Mouse (Mus musculus) MEL (cell line): ENCODE measurements at regions not wholly inside any gene's neighbourhood (a gene's known extent, or its start where the extent isn't known, plus 50 kb on each side); places are given as distances from the start of the nearest gene placed in this dataset.

Experiments used
- DNase-seq: peaks from one replicate; pipeline ENCODE4 v3.0.0; 2011; ENCODE audit warnings: low read depth, low spot score
- H3K27ac ChIP-seq: 2 replicates; pipeline ENCODE4 v1.5.1; 2012; ENCODE audit warnings: low read depth, mild to moderate bottlenecking, control low read depth, low read length, moderate library complexity; ENCODE audit not compliant: control insufficient read depth
- H3K27me3 ChIP-seq, 2 experiments: fragments of 150-350 bp in 1 of 2; sonication (generic) in 1 of 2; 2 replicates each; pipeline ENCODE4 v1.6.1; 2012; ENCODE audit warnings: low read length in 2 of 2, mild to moderate bottlenecking in 2 of 2, improper control_type of control experiment in 1 of 2, moderate library complexity in 1 of 2; ENCODE audit not compliant: insufficient read depth in 2 of 2, control insufficient read depth in 1 of 2
- H3K36me3 ChIP-seq, 2 experiments: 2 replicates each; pipeline ENCODE4 v1.6.1; 2012 to 2014; ENCODE audit warnings: low read length in 2 of 2, improper control_type of control experiment in 1 of 2, inconsistent platforms in 1 of 2, mild to moderate bottlenecking in 1 of 2; ENCODE audit not compliant: insufficient read depth in 2 of 2, control insufficient read depth in 1 of 2
- H3K4me1 ChIP-seq, 2 experiments: fragments of 150-350 bp in 1 of 2; sonication (generic) in 1 of 2; 2 replicates each; pipeline ENCODE4 v1.6.1; 2012; ENCODE audit warnings: low read length in 2 of 2, improper control_type of control experiment in 1 of 2, mild to moderate bottlenecking in 1 of 2; ENCODE audit not compliant: insufficient read depth in 2 of 2, control insufficient read depth in 1 of 2
- H3K4me3 ChIP-seq, 2 experiments: fragments of 150-350 bp in 1 of 2; sonication (generic) in 1 of 2; 2 replicates each; pipeline ENCODE4 v1.5.1; 2012; ENCODE audit warnings: low read depth in 2 of 2, low read length in 2 of 2, mild to moderate bottlenecking in 2 of 2, moderate library complexity in 2 of 2, control low read depth in 1 of 2, improper control_type of control experiment in 1 of 2; ENCODE audit not compliant: control insufficient read depth in 1 of 2, insufficient read depth in 1 of 2
- H3K79me2 ChIP-seq: 2 replicates; pipeline ENCODE4 v1.6.1; 2012; ENCODE audit warnings: mild to moderate bottlenecking, low read length, moderate library complexity; ENCODE audit not compliant: control insufficient read depth, poor library complexity, insufficient read depth
- H3K9ac ChIP-seq: 2 replicates; pipeline ENCODE4 v1.6.1; 2012; ENCODE audit warnings: low read depth, mild to moderate bottlenecking, control low read depth, low read length, moderate library complexity; ENCODE audit not compliant: control insufficient read depth, poor library complexity, severe bottlenecking
- H3K9me3 ChIP-seq: fragments of 150-350 bp; sonication (generic); replicated peaks from 2 replicates; pipeline ENCODE4 v1.6.1; 2012; ENCODE audit warnings: mild to moderate bottlenecking, low read length, improper control_type of control experiment, moderate library complexity; ENCODE audit not compliant: insufficient read depth
- CHD2 ChIP-seq: IDR thresholded peaks from 2 replicates; pipeline ENCODE4 v1.6.1; 2011; ENCODE audit warnings: low read length, improper control_type of control experiment
- CTCF ChIP-seq, 3 experiments: IDR thresholded peaks in 2 of 3; conservative IDR thresholded peaks in 1 of 3; 2 replicates each; pipeline ENCODE4 v1.5.1; 2011 to 2012; ENCODE audit warnings: low read length in 3 of 3, low read depth in 2 of 3, mild to moderate bottlenecking in 2 of 3, improper control_type of control experiment in 1 of 3, inconsistent platforms in 1 of 3, mixed read lengths in 1 of 3, moderate library complexity in 1 of 3; ENCODE audit not compliant: control insufficient read depth in 1 of 3, insufficient read depth in 1 of 3, poor library complexity in 1 of 3, severe bottlenecking in 1 of 3
- E2F4 ChIP-seq: IDR thresholded peaks from 2 replicates; pipeline ENCODE4 v1.6.1; 2011; ENCODE audit warnings: low read depth, low read length, improper control_type of control experiment, borderline replicate concordance
- EP300 ChIP-seq, 2 experiments: IDR thresholded peaks; 2 replicates each; pipeline ENCODE4 v1.6.1; 2011; ENCODE audit warnings: improper control_type of control experiment in 2 of 2, low read length in 2 of 2, low read depth in 1 of 2, mild to moderate bottlenecking in 1 of 2
- ETS1 ChIP-seq: IDR thresholded peaks from 2 replicates; pipeline ENCODE4 v1.6.1; 2012; ENCODE audit warnings: low read depth, mild to moderate bottlenecking, inconsistent platforms, low read length, improper control_type of control experiment, moderate library complexity
- GABPA ChIP-seq: IDR thresholded peaks from 2 replicates; pipeline ENCODE4 v1.6.1; 2012; ENCODE audit warnings: low read depth, mild to moderate bottlenecking, inconsistent platforms, low read length, improper control_type of control experiment, moderate library complexity
- GATA1 ChIP-seq: IDR thresholded peaks from 2 replicates; pipeline ENCODE4 v1.6.1; 2011; ENCODE audit warnings: low read depth, low read length, improper control_type of control experiment
- HCFC1 ChIP-seq: IDR thresholded peaks from 2 replicates; pipeline ENCODE4 v1.6.1; 2012; ENCODE audit warnings: low read depth, mild to moderate bottlenecking, inconsistent platforms, low read length, improper control_type of control experiment, moderate library complexity
- JUND ChIP-seq: IDR thresholded peaks from 2 replicates; pipeline ENCODE4 v1.6.1; 2011; ENCODE audit warnings: low read depth, mild to moderate bottlenecking, improper control_type of control experiment, low read length
- KAT2A ChIP-seq: conservative IDR thresholded peaks from 2 replicates; pipeline ENCODE4 v1.6.1; 2012; ENCODE audit warnings: low read depth, low read length, improper control_type of control experiment, inconsistent platforms
- MAFK ChIP-seq: IDR thresholded peaks from 2 replicates; pipeline ENCODE4 v1.6.1; 2011; ENCODE audit warnings: low read depth, mild to moderate bottlenecking, low read length, improper control_type of control experiment, borderline replicate concordance
- MAX ChIP-seq: IDR thresholded peaks from 2 replicates; pipeline ENCODE4 v1.6.1; 2011; ENCODE audit warnings: low read length, improper control_type of control experiment
- MAZ ChIP-seq: IDR thresholded peaks from 2 replicates; pipeline ENCODE4 v1.6.1; 2012; ENCODE audit warnings: low read depth, mild to moderate bottlenecking, inconsistent platforms, low read length, improper control_type of control experiment
- MEF2A ChIP-seq: IDR thresholded peaks from 2 replicates; pipeline ENCODE4 v1.6.1; 2014; ENCODE audit warnings: low read depth, mild to moderate bottlenecking, inconsistent platforms, low read length, improper control_type of control experiment; ENCODE audit not compliant: poor library complexity, insufficient replicate concordance, severe bottlenecking; ENCODE audit errors: extremely low read depth
- MXI1 ChIP-seq: IDR thresholded peaks from 2 replicates; pipeline ENCODE4 v1.6.1; 2011; ENCODE audit warnings: mild to moderate bottlenecking, low read depth, low read length, improper control_type of control experiment
- MYC ChIP-seq: IDR thresholded peaks from 2 replicates; pipeline ENCODE4 v1.6.1; 2011; ENCODE audit warnings: low read depth, mild to moderate bottlenecking, low read length, improper control_type of control experiment, moderate library complexity
- NRF1 ChIP-seq: IDR thresholded peaks from 2 replicates; pipeline ENCODE4 v1.6.1; 2014; ENCODE audit warnings: low read depth, mild to moderate bottlenecking, inconsistent platforms, low read length, improper control_type of control experiment, moderate library complexity; ENCODE audit not compliant: poor library complexity, insufficient read depth, severe bottlenecking
- POLR2AphosphoS2 ChIP-seq: IDR thresholded peaks from 2 replicates; pipeline ENCODE4 v1.6.1; 2011; ENCODE audit warnings: low read length, improper control_type of control experiment
- POLR2AphosphoS5 ChIP-seq: IDR thresholded peaks from 2 replicates; pipeline ENCODE4 v1.6.1; 2012; ENCODE audit warnings: low read depth, borderline replicate concordance, mild to moderate bottlenecking, inconsistent platforms, low read length, moderate library complexity, mixed read lengths
- RCOR1 ChIP-seq: IDR thresholded peaks from 2 replicates; pipeline ENCODE4 v1.6.1; 2012; ENCODE audit warnings: low read depth, mild to moderate bottlenecking, inconsistent platforms, low read length, improper control_type of control experiment
- SIN3A ChIP-seq: IDR thresholded peaks from 2 replicates; pipeline ENCODE4 v1.6.1; 2012; ENCODE audit warnings: low read length, improper control_type of control experiment, inconsistent platforms
- TAL1 ChIP-seq: IDR thresholded peaks from 2 replicates; pipeline ENCODE4 v1.6.1; 2012; ENCODE audit warnings: mild to moderate bottlenecking, inconsistent platforms, low read length, moderate library complexity, mixed read lengths
- TBP ChIP-seq: IDR thresholded peaks from 2 replicates; pipeline ENCODE4 v1.8.0; 2011; ENCODE audit warnings: low read depth, low read length, improper control_type of control experiment
- TCF12 ChIP-seq: IDR thresholded peaks from 2 replicates; pipeline ENCODE4 v1.6.1; 2014; ENCODE audit warnings: low read depth, mild to moderate bottlenecking, inconsistent platforms, low read length, improper control_type of control experiment, moderate library complexity
- USF2 ChIP-seq, 2 experiments: IDR thresholded peaks; 2 replicates each; pipeline ENCODE4 v1.6.1; 2011 to 2012; ENCODE audit warnings: improper control_type of control experiment in 2 of 2, low read length in 2 of 2, borderline replicate concordance in 1 of 2, inconsistent platforms in 1 of 2, low read depth in 1 of 2, mild to moderate bottlenecking in 1 of 2; ENCODE audit not compliant: insufficient read depth in 1 of 2
- ZC3H11A ChIP-seq: IDR thresholded peaks from 2 replicates; pipeline ENCODE4 v1.6.1; 2012; ENCODE audit warnings: low read depth, mild to moderate bottlenecking, inconsistent platforms, low read length, improper control_type of control experiment
- ZKSCAN1 ChIP-seq: IDR thresholded peaks from 2 replicates; pipeline ENCODE4 v1.6.1; 2012; ENCODE audit warnings: low read depth, mild to moderate bottlenecking, inconsistent platforms, low read length, improper control_type of control experiment, moderate library complexity
- ZMIZ1 ChIP-seq: IDR thresholded peaks from 2 replicates; pipeline ENCODE4 v1.6.1; 2012; ENCODE audit warnings: low read depth, mild to moderate bottlenecking, inconsistent platforms, low read length, improper control_type of control experiment, moderate library complexity
- ZNF384 ChIP-seq: IDR thresholded peaks from 2 replicates; pipeline ENCODE4 v1.6.1; 2012; ENCODE audit warnings: low read depth, mild to moderate bottlenecking, inconsistent platforms, low read length, improper control_type of control experiment

DNA sequence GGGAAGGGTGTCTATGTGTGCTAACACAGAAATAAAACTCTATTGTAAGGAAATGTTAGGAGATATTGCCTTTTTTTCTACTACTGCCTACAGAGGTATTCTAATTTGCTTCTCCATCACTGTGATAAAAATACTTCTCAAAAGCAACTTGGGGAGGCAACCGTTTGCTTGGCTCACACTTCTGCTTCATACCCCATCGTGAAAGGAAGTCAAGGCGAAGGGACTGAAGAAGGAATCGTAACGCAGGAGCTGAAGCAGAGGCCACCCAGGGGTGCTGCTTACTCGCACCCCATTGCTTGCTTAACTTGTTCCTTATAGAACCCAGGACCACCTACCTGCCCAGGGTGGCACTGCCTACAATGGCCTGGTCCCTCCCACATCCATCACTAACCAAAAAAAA is 550.0 kb downstream of the Pdcd6ip start:
- H3K9me3 ChIP-seq = no peaks in the 10 kb centered on the region

DNA sequence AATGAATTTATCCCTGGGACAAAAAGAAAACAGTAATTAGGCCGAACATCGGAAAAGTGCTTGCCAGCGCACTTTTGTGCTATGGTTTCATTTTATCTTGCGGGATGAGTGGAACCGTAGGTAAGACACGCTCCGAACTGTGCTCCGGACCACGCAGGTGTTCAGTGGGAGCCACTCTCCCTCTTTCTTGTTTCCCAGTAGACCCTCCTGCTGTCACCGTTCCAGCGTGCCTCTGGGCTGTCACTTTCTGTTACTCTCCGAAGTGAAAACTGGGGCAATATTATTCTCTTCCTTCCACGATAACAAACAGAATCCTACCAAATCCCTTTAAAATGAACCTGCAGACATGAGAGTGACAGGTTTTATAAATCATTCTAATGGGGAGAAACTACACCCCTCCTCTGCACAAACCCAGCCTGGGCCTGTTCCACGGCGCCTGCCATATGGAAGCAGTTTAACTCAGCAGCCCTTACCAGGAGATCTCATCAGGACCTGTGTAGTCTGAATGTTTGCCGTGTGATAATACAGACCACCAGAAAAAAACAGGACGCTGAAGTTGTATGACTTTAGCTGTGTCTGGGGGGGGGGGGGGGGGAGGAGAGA is 550.5 kb downstream of the Pdcd6ip start:
- H3K9me3 ChIP-seq = no peaks in the 10 kb centered on the region
- H3K27me3 ChIP-seq = no peaks in the 10 kb centered on the region
- H3K4me1 ChIP-seq = no peaks in the 10 kb centered on the region
- no peak overlapping the region for H3K9ac ChIP-seq
- TF ChIP-seq SIN3A (no peak), EP300 (IDR thresholded peaks at IDR 0.05; ENCODE audit: low read depth in 1 of 2, low read length in 2 of 2) (no peak), ZKSCAN1 (no peak), KAT2A (no peak), CTCF (IDR thresholded peaks at IDR 0.05 in 2 of 3, conservative IDR thresholded peaks at IDR 0.05 in 1 of 3; ENCODE audit: control insufficient read depth in 1 of 3, insufficient read depth in 1 of 3, low read depth in 2 of 3, low read length in 3 of 3, poor library complexity in 1 of 3, severe bottlenecking in 1 of 3) (no peak), POLR2AphosphoS2 (no peak), MAZ (no peak), ZMIZ1 (no peak), CHD2 (no peak), NRF1 (no peak), ZNF384 (no peak), JUND (no peak), MAFK (no peak), TBP (no peak), TAL1 (no peak), GABPA (no peak), RCOR1 (no peak), ETS1 (no peak), MYC (no peak), USF2 (IDR thresholded peaks at IDR 0.05; ENCODE audit: borderline replicate concordance in 1 of 2, insufficient read depth in 1 of 2, low read depth in 1 of 2, low read length in 2 of 2) (no peak)
- no peak for DNase-seq
- H3K79me2 ChIP-seq = no peaks in the 10 kb centered on the region
- no peak overlapping the region for H3K27ac ChIP-seq
- H3K36me3 ChIP-seq = no peaks in the 10 kb centered on the region
- no peak overlapping the region for H3K4me3 ChIP-seq

More for the DNA sequence above, 550.0 kb downstream of the Pdcd6ip start:
- H3K4me1 ChIP-seq = no peaks in the 10 kb centered on the region
- H3K36me3 ChIP-seq = no peaks in the 10 kb centered on the region
- no peak overlapping the region for H3K9ac ChIP-seq
- H3K27ac ChIP-seq = no peak overlapping the region
- no peaks in the 10 kb centered on the region for H3K79me2 ChIP-seq
- no peaks in the 10 kb centered on the region for H3K27me3 ChIP-seq
- no peak overlapping the region for H3K4me3 ChIP-seq
- TF ChIP-seq CHD2 (no peak), MAFK (no peak), E2F4 (no peak), GATA1 (no peak), MEF2A (no peak), TAL1 (no peak), MXI1 (no peak), ZC3H11A (no peak), JUND (no peak), KAT2A (no peak), TBP (no peak), TCF12 (no peak), POLR2AphosphoS2 (no peak), MAX (no peak), HCFC1 (no peak), RCOR1 (no peak), POLR2AphosphoS5 (no peak)
- DNase-seq = no peak
